Mouse (Mus musculus) forebrain, embryonic 14.5 days (tissue): Measurements from ENCODE around the gene Rnf44. TPM values are rescaled to one million over a fixed set of nuclear protein-coding genes. Genes with fewer than 3 reads are reported as not detected.
A peak's percentile ranks its signal among the peaks of the same experiment; 100 is the strongest.

Experiments used
- ATAC-seq: fragments of 200-750 bp; cut with Nextera tagmentation; 2 replicates; pipeline ENCODE4 v1.8.0; 2017; ENCODE audit warnings: mild to moderate bottlenecking, moderate library complexity
- DNase-seq: peaks from one replicate; pipeline ENCODE4 v3.0.0-alpha.2; 2015; ENCODE audit warnings: low spot score
- H3K27ac ChIP-seq: fragments of 300-500 bp; sonication (generic); 2 replicates; pipeline ENCODE4 v1.5.1; 2014; ENCODE audit warnings: low read depth, mild to moderate bottlenecking, control low read depth, low read length, moderate library complexity
- H3K27me3 ChIP-seq: fragments of 300-500 bp; sonication (generic); replicated peaks from 2 replicates; pipeline ENCODE4 v1.6.1; 2014; ENCODE audit warnings: low read length, control low read depth, mixed read lengths; ENCODE audit not compliant: control insufficient read depth, insufficient read depth
- H3K36me3 ChIP-seq: fragments of 300-500 bp; sonication (generic); 2 replicates; pipeline ENCODE4 v1.6.1; 2014; ENCODE audit warnings: low read length, control low read depth; ENCODE audit not compliant: control insufficient read depth, insufficient read depth
- H3K4me1 ChIP-seq: fragments of 300-500 bp; sonication (generic); 2 replicates; pipeline ENCODE4 v1.6.1; 2014; ENCODE audit warnings: antibody characterized with exemption, low read length, control low read depth; ENCODE audit not compliant: control insufficient read depth, insufficient read depth
- H3K4me2 ChIP-seq: fragments of 300-500 bp; sonication (generic); 2 replicates; pipeline ENCODE4 v1.6.1; 2014; ENCODE audit warnings: mild to moderate bottlenecking, control low read depth, low read length
- H3K4me3 ChIP-seq: fragments of 300-500 bp; sonication (generic); 2 replicates; pipeline ENCODE4 v1.5.1; 2014; ENCODE audit warnings: low read depth, low read length, control low read depth
- H3K9ac ChIP-seq: fragments of 300-500 bp; sonication (generic); 2 replicates; pipeline ENCODE4 v1.6.1; 2014; ENCODE audit warnings: mild to moderate bottlenecking, low read length, control low read depth, moderate library complexity
- H3K9me3 ChIP-seq: fragments of 300-500 bp; sonication (generic); replicated peaks from 2 replicates; pipeline ENCODE4 v1.6.1; 2016; ENCODE audit warnings: low read length, control low read depth, mixed read lengths; ENCODE audit not compliant: control insufficient read depth
- WGBS: fragments of 180-500 bp; shearing (Covaris S2); extraction: QIAGEN DNeasy Blood & Tissue Kit; methylation state at CpG from one replicate; pipeline ENCODE4 v1.1.7; 2014; 5-methylcytosine and 5-hydroxymethylcytosine counted together
- polyA plus RNA-seq: library from polyadenylated mRNA; unstranded; fragments of >200 nt; fragmentation: Nextera tagmentation; extraction: Ambion mirVana; gene quantifications from 2 replicates; pipeline ENCODE4 v1.2.1, GENCODE M21; 2014

The Rnf44 gene
- polyA plus RNA-seq, result 73.5 and 86.4 TPM in 2 replicates

DNA sequence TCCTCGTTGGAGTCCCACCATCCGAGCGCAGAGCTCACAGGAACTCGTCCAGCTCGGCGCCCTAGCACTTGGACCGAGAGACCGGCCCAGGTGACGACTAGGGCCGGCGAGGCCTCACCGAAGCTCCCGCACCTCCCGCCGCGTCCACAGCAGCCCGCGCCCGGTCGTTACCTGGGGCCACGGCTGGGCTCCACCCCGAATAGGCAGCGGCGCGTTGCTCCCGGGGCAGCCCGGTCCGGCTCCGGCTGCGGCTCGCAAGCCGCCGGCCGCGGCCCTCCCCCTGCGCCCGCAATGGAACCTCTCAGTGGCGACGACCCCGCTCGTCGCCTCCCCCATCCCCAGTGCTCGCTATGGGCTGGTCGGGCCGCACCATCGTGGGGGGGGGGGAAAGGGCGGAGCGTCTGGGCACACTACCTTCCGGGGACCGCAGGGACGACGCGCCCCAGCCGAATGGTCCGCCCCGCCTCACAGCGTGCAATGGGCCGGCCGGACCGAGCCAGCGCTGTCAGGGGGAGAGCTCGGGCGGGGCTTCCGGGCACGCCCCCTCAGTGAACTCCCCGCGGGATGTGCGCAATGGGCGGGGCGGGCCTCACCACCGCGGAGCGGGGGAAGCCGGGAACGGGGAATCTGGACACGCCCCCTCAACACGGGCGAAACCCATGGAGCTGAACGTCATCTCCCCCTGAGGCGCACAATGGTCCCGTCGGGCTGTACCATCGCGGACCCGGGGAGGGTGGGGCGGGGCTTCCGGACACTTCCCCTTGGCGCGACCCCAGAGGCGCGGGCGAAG, at the start of gene Rnf44:
Gene Rnf44 (minus strand): TSS at position 350 of the 790 bp plus-strand sequence.
- ATAC-seq (peak; percentile 97), DNase-seq (peak; percentile 99)
- peaks cover 15% of the 10 kb centered on the region for H3K4me1 ChIP-seq
- peak within 1 kb of the TSS; percentile 98 for H3K9ac ChIP-seq
- H3K27ac ChIP-seq, result peak within 1 kb of the TSS; percentile 89
- H3K36me3 ChIP-seq, result no peaks in the 10 kb centered on the region
- H3K9me3 ChIP-seq, result no peaks in the 10 kb centered on the region
- under 1% methylated on average over 66 of the region's 92 CpGs for WGBS
- H3K4me3 ChIP-seq, result peak within 1 kb of the TSS; percentile 100
- H3K4me2 ChIP-seq, result peak within 1 kb of the TSS; percentile 96
- no peaks in the 10 kb centered on the region for H3K27me3 ChIP-seq

DNA sequence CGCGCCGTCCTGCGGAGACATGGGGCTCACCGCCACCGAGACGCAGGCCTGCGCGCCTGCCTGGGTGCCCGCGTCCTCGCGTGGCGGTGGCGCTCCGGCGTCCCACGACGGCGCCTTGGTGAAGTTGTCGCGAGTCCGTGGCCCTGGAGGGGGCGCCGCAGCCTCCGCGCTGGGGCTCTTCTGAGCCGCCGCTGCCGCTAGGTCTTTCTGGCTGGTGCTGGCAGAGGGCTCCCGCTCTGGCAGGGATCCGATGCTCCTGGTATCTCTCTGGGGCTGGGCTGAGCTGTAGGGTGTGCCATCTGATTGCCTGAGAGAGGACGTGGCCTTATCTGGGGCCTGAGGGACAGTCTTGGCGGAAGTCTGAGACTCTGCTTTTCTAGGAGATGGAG, 44.5 kb upstream of the Rnf44 start:
- H3K9me3 ChIP-seq, result no peaks in the 10 kb centered on the region
- WGBS, result 4% methylated on average over 32 of the region's 34 CpGs
- 0 out of 2 replicates have a peak, but pooled peaks cover 7% of the 10 kb centered on the region for H3K4me1 ChIP-seq
- peak overlapping the region; percentile 41 for H3K4me2 ChIP-seq
- peaks cover 28% of the 10 kb centered on the region for H3K27me3 ChIP-seq
- no peak for ATAC-seq
- peaks cover 62% of the 10 kb centered on the region for H3K36me3 ChIP-seq
- DNase-seq, result peak; percentile 40
- H3K27ac ChIP-seq, result no peak overlapping the region
- H3K9ac ChIP-seq, result peak overlapping the region; percentile 47
- H3K4me3 ChIP-seq, result peak overlapping the region; percentile 22; the same call in 1 of the 2 replicates

DNA sequence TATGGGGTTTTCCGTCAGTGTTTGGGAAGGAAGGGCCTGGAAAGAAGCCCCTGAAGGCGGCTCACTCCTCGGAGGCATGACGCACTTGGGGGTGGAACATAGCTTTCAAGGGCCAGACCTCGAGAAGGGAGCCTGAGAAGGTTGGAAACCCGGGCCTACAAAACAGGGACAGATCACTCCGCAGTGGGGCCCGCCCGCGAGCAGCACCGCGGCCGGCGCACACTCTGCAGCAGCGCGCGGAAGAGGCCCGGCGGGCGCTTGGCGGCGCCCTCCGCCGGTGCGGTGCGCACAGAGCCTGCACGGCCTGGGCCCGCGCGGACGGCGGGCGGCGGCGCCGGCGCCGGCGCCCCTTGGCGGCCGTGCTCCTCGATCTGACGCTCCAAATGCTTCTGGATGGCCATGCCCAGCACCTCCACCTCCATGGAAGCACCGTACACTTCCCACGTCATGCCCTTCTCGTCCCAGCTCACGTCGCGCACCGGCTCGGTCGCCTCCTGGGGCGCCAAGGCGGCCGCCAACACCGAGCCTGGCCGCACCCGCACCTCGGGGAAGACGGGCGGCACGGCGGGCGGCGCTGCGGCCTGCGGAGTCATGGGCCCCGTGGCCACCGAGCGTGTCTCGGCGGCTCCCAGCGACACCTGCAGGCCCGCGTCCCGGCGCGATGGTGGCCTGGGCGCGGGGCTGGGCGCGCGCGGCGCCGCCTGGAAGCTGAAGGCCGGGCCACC, 43.9 kb upstream of the Rnf44 start:
- Histone ChIP-seq H3K4me2 (peak overlapping the region; percentile 41), H3K27ac (no peak overlapping the region), H3K4me3 (peak overlapping the region; percentile 22; the same call in 1 of the 2 replicates), H3K36me3 (peaks cover 62% of the 10 kb centered on the region), H3K9ac (peak overlapping the region; percentile 47), H3K4me1 (0 out of 2 replicates have a peak, but pooled peaks cover 7% of the 10 kb centered on the region), H3K9me3 (no peaks in the 10 kb centered on the region), H3K27me3 (peaks cover 28% of the 10 kb centered on the region)
- ATAC-seq (peak; percentile 74), DNase-seq (peak; percentile 48)
- 1% methylated on average over 69 of the region's 87 CpGs for WGBS

DNA sequence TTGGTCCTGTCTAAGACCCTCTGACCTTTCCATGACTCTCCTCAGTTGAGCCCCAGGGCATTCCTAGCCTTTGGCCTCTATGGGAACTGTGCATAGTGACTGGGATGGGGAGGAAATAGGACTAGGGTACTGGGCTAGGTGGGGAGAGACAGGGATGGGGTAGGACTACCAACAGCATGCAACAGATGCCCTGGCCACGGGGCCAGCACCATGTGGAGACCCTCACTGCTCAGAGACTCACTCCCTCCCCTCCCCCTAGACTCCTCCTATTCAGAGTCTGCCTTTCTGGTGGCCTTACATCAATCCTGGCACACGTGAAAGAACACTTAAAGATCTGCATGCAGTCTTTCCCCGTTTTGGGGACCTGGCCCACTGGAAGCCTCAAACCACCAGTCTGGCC, 43.2 kb upstream of the Rnf44 start:
- peak overlapping the region; percentile 41 for H3K4me2 ChIP-seq
- no peaks in the 10 kb centered on the region for H3K9me3 ChIP-seq
- H3K4me1 ChIP-seq, result 0 out of 2 replicates have a peak, but pooled peaks cover 7% of the 10 kb centered on the region
- no peak overlapping the region for H3K9ac ChIP-seq
- peaks cover 28% of the 10 kb centered on the region for H3K27me3 ChIP-seq
- no peak overlapping the region for H3K27ac ChIP-seq
- WGBS, result 38% methylated on average over 3 of the region's 3 CpGs
- H3K4me3 ChIP-seq, result no peak overlapping the region
- no peak for ATAC-seq
- peaks cover 62% of the 10 kb centered on the region for H3K36me3 ChIP-seq
- DNase-seq, result no peak

DNA sequence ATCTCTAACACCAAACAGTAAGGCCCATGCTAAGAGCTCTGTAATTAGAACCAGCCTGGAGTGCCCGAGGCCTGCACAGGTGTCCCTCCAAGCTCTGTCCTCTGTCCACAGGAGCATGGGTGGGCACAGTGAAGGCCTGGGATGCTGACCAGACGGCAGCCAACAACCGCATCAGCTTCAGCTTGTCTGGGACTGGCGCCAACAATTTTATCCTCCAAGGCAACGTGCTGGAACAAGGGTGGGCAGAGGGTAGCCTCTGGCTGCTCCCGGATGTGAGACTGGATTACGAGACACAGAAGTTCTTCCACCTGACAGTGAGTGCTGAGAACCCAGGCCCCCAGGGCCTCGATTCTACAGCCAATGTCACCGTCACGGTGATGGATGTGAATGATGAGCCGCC, 32.4 kb upstream of the Rnf44 start:
- no peak overlapping the region for H3K27ac ChIP-seq
- WGBS, result 67% methylated on average over 11 of the region's 11 CpGs
- ATAC-seq, result no peak
- no peaks in the 10 kb centered on the region for H3K9me3 ChIP-seq
- H3K4me1 ChIP-seq, result no peaks in the 10 kb centered on the region
- H3K9ac ChIP-seq, result no peak overlapping the region
- H3K27me3 ChIP-seq, result no peaks in the 10 kb centered on the region
- no peak overlapping the region for H3K4me3 ChIP-seq
- no peak overlapping the region for H3K4me2 ChIP-seq
- H3K36me3 ChIP-seq, result no peaks in the 10 kb centered on the region
- DNase-seq, result no peak

DNA sequence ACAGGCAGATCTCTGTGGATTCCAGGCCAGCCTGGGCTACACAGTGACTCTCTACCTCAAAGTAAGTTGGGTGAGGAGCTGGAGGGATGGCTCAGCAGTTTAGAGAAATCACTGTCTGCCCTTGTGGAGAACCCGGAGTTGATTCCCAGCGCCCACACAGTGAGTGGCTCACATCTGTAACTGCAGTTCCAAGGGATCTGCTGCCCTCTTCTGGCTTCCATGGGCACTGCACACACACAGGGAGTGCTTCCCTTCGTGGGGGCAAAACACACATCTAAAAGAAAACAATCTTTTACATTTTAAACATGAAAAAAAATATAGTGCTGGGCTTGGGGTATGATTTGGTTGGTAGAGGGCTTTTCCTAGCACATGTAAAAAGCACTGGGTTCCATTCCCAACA, 29.4 kb upstream of the Rnf44 start:
- no peaks in the 10 kb centered on the region for H3K27me3 ChIP-seq
- 92% methylated on average over 3 of the region's 3 CpGs for WGBS
- ATAC-seq, result no peak

DNA sequence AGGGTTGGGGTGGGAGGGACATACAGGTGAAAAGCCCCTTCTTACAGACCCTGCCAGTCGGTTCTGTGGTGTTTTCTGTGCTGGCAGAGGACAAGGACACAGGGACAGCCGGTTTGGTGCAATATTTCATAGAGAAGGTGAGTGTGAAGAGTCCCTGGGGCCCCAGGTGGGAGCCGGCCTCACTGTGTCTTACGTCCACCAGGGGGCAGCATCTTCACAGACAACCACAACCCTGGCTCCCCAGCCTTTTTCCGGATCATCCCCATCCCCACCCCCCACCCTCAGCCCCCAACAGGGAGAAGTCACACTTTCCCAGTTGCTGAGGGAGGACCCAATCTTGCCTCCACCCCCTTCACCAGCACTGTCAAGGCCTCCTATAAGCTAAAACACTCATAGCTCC, 23.2 kb upstream of the Rnf44 start:
- no peaks in the 10 kb centered on the region for H3K27me3 ChIP-seq
- no peaks in the 10 kb centered on the region for H3K36me3 ChIP-seq
- no peaks in the 10 kb centered on the region for H3K4me1 ChIP-seq
- no peak overlapping the region for H3K27ac ChIP-seq
- 1% methylated on average over 5 of the region's 5 CpGs for WGBS
- DNase-seq, result peak; percentile 68
- no peaks in the 10 kb centered on the region for H3K9me3 ChIP-seq
- no peak overlapping the region for H3K4me3 ChIP-seq
- peak; percentile 34; the same call in 1 of the 2 replicates for ATAC-seq
- H3K4me2 ChIP-seq, result no peak overlapping the region
- H3K9ac ChIP-seq, result no peak overlapping the region

More for the DNA sequence above, 29.4 kb upstream of the Rnf44 start:
- no peak overlapping the region for H3K9ac ChIP-seq
- no peak overlapping the region for H3K27ac ChIP-seq
- no peak for DNase-seq
- H3K4me3 ChIP-seq, result no peak overlapping the region
- H3K4me1 ChIP-seq, result no peaks in the 10 kb centered on the region
- H3K4me2 ChIP-seq, result no peak overlapping the region
- H3K9me3 ChIP-seq, result no peaks in the 10 kb centered on the region
- H3K36me3 ChIP-seq, result no peaks in the 10 kb centered on the region

DNA sequence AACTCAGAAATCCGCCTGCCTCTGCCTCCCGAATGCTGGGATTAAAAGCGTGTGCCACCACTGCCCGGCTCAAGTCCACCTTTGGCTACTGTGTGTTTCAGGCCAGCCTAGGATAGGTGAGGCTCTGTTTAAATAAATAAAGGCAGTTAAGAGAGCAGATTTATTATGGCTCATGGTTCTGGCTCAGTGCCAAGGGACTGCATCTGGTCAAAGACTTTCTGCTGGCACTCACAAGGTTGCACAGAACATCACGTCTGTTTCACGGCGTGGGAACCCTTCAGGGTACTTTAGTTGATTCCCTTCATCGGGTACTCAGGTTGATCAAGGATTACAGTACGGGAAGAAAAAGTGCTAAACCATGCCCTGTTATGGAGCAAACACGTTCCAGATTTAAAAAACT, 21.3 kb upstream of the Rnf44 start:
- Histone ChIP-seq H3K4me3 (no peak overlapping the region), H3K4me1 (no peaks in the 10 kb centered on the region), H3K36me3 (no peaks in the 10 kb centered on the region), H3K9ac (no peak overlapping the region), H3K27ac (no peak overlapping the region), H3K9me3 (no peaks in the 10 kb centered on the region), H3K4me2 (no peak overlapping the region), H3K27me3 (no peaks in the 10 kb centered on the region)
- DNase-seq (peak; percentile 25), ATAC-seq (no peak)
- 78% methylated on average over 10 of the region's 10 CpGs for WGBS

DNA sequence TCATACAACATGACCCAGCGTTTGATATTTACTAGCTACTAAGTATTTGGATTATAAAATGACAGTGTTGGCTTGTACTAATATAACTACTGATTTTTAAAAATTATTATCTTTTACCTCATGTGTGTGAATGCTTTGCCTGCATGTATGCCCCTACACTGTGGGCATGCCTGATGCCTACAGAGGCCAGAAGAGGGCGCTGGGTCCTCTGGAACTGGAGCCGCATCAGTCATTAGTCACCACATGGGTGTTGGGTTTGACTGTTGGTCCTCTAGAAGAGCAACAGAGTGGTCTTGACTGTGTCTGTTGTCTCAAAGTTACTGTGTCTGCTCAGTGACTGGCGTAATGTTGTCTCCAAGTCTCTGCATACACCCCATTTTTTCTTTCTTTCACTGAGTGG, 20.7 kb upstream of the Rnf44 start:
- H3K27me3 ChIP-seq, result no peaks in the 10 kb centered on the region
- 41% methylated on average over 4 of the region's 4 CpGs for WGBS
- DNase-seq, result no peak

More for the DNA sequence above, 20.7 kb upstream of the Rnf44 start:
- H3K9ac ChIP-seq, result no peak overlapping the region
- H3K4me3 ChIP-seq, result no peak overlapping the region
- H3K27ac ChIP-seq, result no peak overlapping the region
- no peaks in the 10 kb centered on the region for H3K36me3 ChIP-seq
- no peak for ATAC-seq
- no peaks in the 10 kb centered on the region for H3K9me3 ChIP-seq
- no peak overlapping the region for H3K4me2 ChIP-seq
- no peaks in the 10 kb centered on the region for H3K4me1 ChIP-seq
